Mouse (Mus musculus): Measurements from ENCODE around the gene Plcb2. TPM values are rescaled to one million over a fixed set of nuclear protein-coding genes. Genes with fewer than 3 reads are reported as not detected.

Plcb2 gene
- polyA plus RNA-seq (2015; fragmentation: Nextera tagmentation; extraction: Ambion mirVana), result 0.28 and 0.46 TPM in 2 replicates

GRCm38 (mm10) chr2:118728337-118728736 lies at the start of gene Plcb2:
Gene Plcb2, minus strand, starts transcription at chr2:118728438.
- no peaks in the 10 kb centered on the region for H3K9me3 ChIP-seq
- 12% methylated on average over 7 of the region's 7 CpGs for WGBS
- H3K36me3 ChIP-seq, result no peaks in the 10 kb centered on the region
- H3K27me3 ChIP-seq, result peaks cover 64% of the 10 kb centered on the region
- peaks cover 32% of the 10 kb centered on the region for H3K4me1 ChIP-seq
- H3K4me2 ChIP-seq (replicated peaks), result peak within 1 kb of the TSS; percentile 21
- H3K27ac ChIP-seq, result no peak within 1 kb of the TSS
- no peak within 1 kb of the TSS for H3K4me3 ChIP-seq
- no peak for ATAC-seq (ENCODE audit: low FRiP score, low read depth)
- no peak within 1 kb of the TSS for H3K9ac ChIP-seq

- Histone ChIP-seq H3K4me3 (no peak overlapping the region), H3K36me3 (no peaks in the 10 kb centered on the region), H3K27ac (no peak overlapping the region), H3K4me2 (replicated peaks) (no peak overlapping the region), H3K27me3 (peaks cover 17% of the 10 kb centered on the region), H3K9me3 (no peaks in the 10 kb centered on the region), H3K9ac (no peak overlapping the region), H3K4me1 (peaks cover 10% of the 10 kb centered on the region)
- ATAC-seq (ENCODE audit: low FRiP score, low read depth), result no peak
- WGBS, result 58% methylated on average over 2 of the region's 2 CpGs
Observed at GRCm38 (mm10) chr2:118776295-118776694, 48.1 kb upstream of the Plcb2 start.

GRCm38 (mm10) chr2:118775846-118776245 lies 47.6 kb upstream of the Plcb2 start:
- H3K4me3 ChIP-seq, result no peak overlapping the region
- H3K9ac ChIP-seq, result no peak overlapping the region
- no peaks in the 10 kb centered on the region for H3K9me3 ChIP-seq
- peaks cover 14% of the 10 kb centered on the region for H3K27me3 ChIP-seq
- peaks cover 10% of the 10 kb centered on the region for H3K4me1 ChIP-seq
- H3K36me3 ChIP-seq, result no peaks in the 10 kb centered on the region
- no peak overlapping the region for H3K27ac ChIP-seq
- ATAC-seq (ENCODE audit: low FRiP score, low read depth), result no peak
- H3K4me2 ChIP-seq (replicated peaks), result no peak overlapping the region
- 51% methylated on average over 4 of the region's 4 CpGs for WGBS

GRCm38 (mm10) chr2:118775396-118775795 lies 47.2 kb upstream of the Plcb2 start:
- H3K27me3 ChIP-seq, result peaks cover 10% of the 10 kb centered on the region
- ATAC-seq (ENCODE audit: low FRiP score, low read depth), result no peak
- no peak overlapping the region for H3K9ac ChIP-seq
- no peaks in the 10 kb centered on the region for H3K36me3 ChIP-seq
- H3K9me3 ChIP-seq, result no peaks in the 10 kb centered on the region
- WGBS, result 56% methylated on average over 1 of the region's 1 CpGs
- H3K4me3 ChIP-seq, result no peak overlapping the region
- H3K4me2 ChIP-seq (replicated peaks), result no peak overlapping the region
- peaks cover 10% of the 10 kb centered on the region for H3K4me1 ChIP-seq
- no peak overlapping the region for H3K27ac ChIP-seq

- Histone ChIP-seq H3K4me1 (peaks cover 4% of the 10 kb centered on the region; the same call in 1 of the 2 replicates), H3K4me2 (replicated peaks) (no peak overlapping the region), H3K27me3 (peaks cover 5% of the 10 kb centered on the region; the same call in 1 of the 2 replicates), H3K4me3 (no peak overlapping the region), H3K36me3 (no peaks in the 10 kb centered on the region), H3K9ac (no peak overlapping the region), H3K9me3 (0 out of 2 replicates have a peak, but pooled peaks cover 3% of the 10 kb centered on the region), H3K27ac (no peak overlapping the region)
- WGBS, result 90% methylated on average over 2 of the region's 2 CpGs
- ATAC-seq (ENCODE audit: low FRiP score, low read depth), result no peak
Observed at GRCm38 (mm10) chr2:118774536-118774935, 46.3 kb upstream of the Plcb2 start.

GRCm38 (mm10) chr2:118772158-118772874 lies 44.1 kb upstream of the Plcb2 start, which contains the start of gene Phgr1:
Gene Phgr1, plus strand, starts transcription at chr2:118772769.
- no peak within 1 kb of the TSS for H3K4me2 ChIP-seq (replicated peaks)
- 0 out of 2 replicates have a peak, but pooled peaks cover 3% of the 10 kb centered on the region for H3K9me3 ChIP-seq
- no peak within 1 kb of the TSS for H3K9ac ChIP-seq
- H3K36me3 ChIP-seq, result no peaks in the 10 kb centered on the region
- ATAC-seq (ENCODE audit: low FRiP score, low read depth), result no peak; the same call in 1 of the 2 replicates
- no peak within 1 kb of the TSS for H3K27ac ChIP-seq
- WGBS, result 70% methylated on average over 6 of the region's 6 CpGs
- H3K27me3 ChIP-seq, result peaks cover 5% of the 10 kb centered on the region; the same call in 1 of the 2 replicates
- no peak within 1 kb of the TSS for H3K4me3 ChIP-seq
- H3K4me1 ChIP-seq, result no peaks in the 10 kb centered on the region

- H3K27ac ChIP-seq, result no peak overlapping the region
- H3K9me3 ChIP-seq, result 0 out of 2 replicates have a peak, but pooled peaks cover 3% of the 10 kb centered on the region
- H3K27me3 ChIP-seq, result peaks cover 14% of the 10 kb centered on the region
- H3K36me3 ChIP-seq, result no peaks in the 10 kb centered on the region
- ATAC-seq (ENCODE audit: low FRiP score, low read depth), result no peak
- no peak overlapping the region for H3K4me3 ChIP-seq
- peaks cover 22% of the 10 kb centered on the region for H3K4me1 ChIP-seq
- H3K4me2 ChIP-seq (replicated peaks), result no peak overlapping the region
- WGBS, result 71% methylated on average over 10 of the region's 10 CpGs
- no peak overlapping the region for H3K9ac ChIP-seq
Observed at GRCm38 (mm10) chr2:118766041-118767033, 38.1 kb upstream of the Plcb2 start.

- no peak overlapping the region for H3K27ac ChIP-seq
- H3K4me2 ChIP-seq (replicated peaks), result no peak overlapping the region
- H3K9me3 ChIP-seq, result 0 out of 2 replicates have a peak, but pooled peaks cover 3% of the 10 kb centered on the region
- peaks cover 27% of the 10 kb centered on the region for H3K4me1 ChIP-seq
- H3K4me3 ChIP-seq, result no peak overlapping the region
- ATAC-seq (ENCODE audit: low FRiP score, low read depth), result no peak
- no peaks in the 10 kb centered on the region for H3K36me3 ChIP-seq
- H3K27me3 ChIP-seq, result peaks cover 29% of the 10 kb centered on the region
- 83% methylated on average over 5 of the region's 5 CpGs for WGBS
- no peak overlapping the region for H3K9ac ChIP-seq
Observed at GRCm38 (mm10) chr2:118764875-118765274, 36.6 kb upstream of the Plcb2 start.

GRCm38 (mm10) chr2:118764094-118764831 lies 36.0 kb upstream of the Plcb2 start:
- no peak overlapping the region for H3K4me3 ChIP-seq
- H3K27ac ChIP-seq, result no peak overlapping the region
- H3K4me2 ChIP-seq (replicated peaks), result peak overlapping the region; percentile 14; the same call in 1 of the 2 replicates
- H3K9ac ChIP-seq, result no peak overlapping the region
- no peak for ATAC-seq (ENCODE audit: low FRiP score, low read depth)
- no peaks in the 10 kb centered on the region for H3K36me3 ChIP-seq
- 16% methylated on average over 11 of the region's 11 CpGs for WGBS
- no peaks in the 10 kb centered on the region for H3K9me3 ChIP-seq
- H3K4me1 ChIP-seq, result peaks cover 27% of the 10 kb centered on the region
- peaks cover 32% of the 10 kb centered on the region for H3K27me3 ChIP-seq

- no peak for ATAC-seq (ENCODE audit: low FRiP score, low read depth)
- H3K27ac ChIP-seq, result no peak overlapping the region
Observed at GRCm38 (mm10) chr2:118763469-118763868, 35.2 kb upstream of the Plcb2 start.

GRCm38 (mm10) chr2:118762784-118763148 lies 34.5 kb upstream of the Plcb2 start:
- H3K9ac ChIP-seq, result peak overlapping the region; percentile 54
- H3K4me3 ChIP-seq, result peak overlapping the region; percentile 24

More at GRCm38 (mm10) chr2:118763469-118763868, 35.2 kb upstream of the Plcb2 start:
- no peaks in the 10 kb centered on the region for H3K36me3 ChIP-seq
- H3K4me2 ChIP-seq (replicated peaks), result no peak overlapping the region
- H3K9ac ChIP-seq, result no peak overlapping the region
- H3K4me1 ChIP-seq, result peaks cover 27% of the 10 kb centered on the region
- WGBS, result 78% methylated on average over 7 of the region's 7 CpGs
- no peaks in the 10 kb centered on the region for H3K9me3 ChIP-seq
- H3K27me3 ChIP-seq, result peaks cover 40% of the 10 kb centered on the region
- H3K4me3 ChIP-seq, result no peak overlapping the region

More at GRCm38 (mm10) chr2:118762784-118763148, 34.5 kb upstream of the Plcb2 start:
- Histone ChIP-seq H3K4me2 (replicated peaks) (peak overlapping the region; percentile 53), H3K36me3 (no peaks in the 10 kb centered on the region), H3K4me1 (peaks cover 27% of the 10 kb centered on the region), H3K27me3 (peaks cover 45% of the 10 kb centered on the region), H3K27ac (peak overlapping the region; percentile 80), H3K9me3 (no peaks in the 10 kb centered on the region)
- 20% methylated on average over 10 of the region's 10 CpGs for WGBS
- ATAC-seq (ENCODE audit: low FRiP score, low read depth), result no peak
